Mouse (Mus musculus) heart, adult 11 months (tissue): ENCODE data around the gene Sipa1l1.

Source experiments
- DNase-seq: peaks from one replicate; pipeline ENCODE4 v3.0.0; 2022

Sipa1l1 gene

DNA sequence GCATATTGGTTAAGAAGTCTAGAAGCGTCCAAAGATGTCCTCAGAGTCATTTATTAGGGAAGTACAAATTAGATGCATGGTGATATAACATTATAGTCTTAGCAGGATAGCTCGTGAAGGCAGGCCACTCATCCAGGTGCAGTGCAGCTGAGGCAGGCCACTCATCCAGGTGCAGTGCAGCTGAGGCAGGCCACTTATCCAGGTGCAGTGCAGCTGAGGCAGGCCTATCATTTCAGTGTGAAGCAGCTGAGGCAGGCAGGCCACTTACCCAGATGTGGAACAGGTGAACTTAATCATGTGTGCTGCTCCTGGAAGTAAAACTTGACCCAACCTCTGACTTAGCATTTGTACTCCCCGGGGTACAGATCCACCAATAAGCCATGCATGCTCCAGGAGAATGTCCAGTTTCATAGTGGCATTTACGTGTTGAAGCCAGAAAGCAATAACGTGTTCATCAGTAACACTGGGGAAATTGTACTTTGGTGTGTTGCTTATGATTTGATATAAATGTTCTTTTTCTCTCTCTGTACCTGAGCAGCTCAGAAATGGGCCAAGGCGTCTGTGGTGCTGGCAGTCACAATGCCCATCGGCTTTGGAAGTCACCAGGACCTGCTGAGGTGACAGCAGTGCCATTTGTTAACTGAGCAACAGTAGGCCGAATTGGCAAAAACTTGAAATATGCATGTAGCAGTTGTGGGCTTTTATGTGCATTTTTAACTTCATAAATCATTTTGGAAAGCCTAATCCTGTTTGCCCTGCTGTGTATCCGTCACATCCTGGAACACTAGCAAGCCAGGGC, 129.7 kb downstream of the Sipa1l1 start:
- DNase-seq: peak; percentile 70

DNA sequence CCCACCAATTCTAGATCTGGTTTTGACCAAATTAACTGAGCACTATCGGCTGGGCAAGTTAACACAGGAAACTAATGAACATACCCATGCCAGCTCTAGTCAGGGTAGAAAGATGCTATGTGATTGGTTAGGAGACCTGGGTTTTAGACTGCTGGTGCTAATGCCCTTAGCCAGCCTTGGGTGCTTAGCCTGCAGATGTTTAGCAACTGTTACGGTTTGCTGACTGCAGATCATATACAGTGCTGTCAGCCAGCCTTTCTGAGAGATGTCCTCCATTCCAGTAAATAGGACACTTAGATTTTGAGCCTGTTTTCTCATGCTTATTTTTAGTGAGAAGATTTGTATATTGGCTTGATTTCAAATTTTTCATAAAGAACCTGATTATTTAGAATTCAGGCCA, 135.0 kb downstream of the Sipa1l1 start:
- peak; percentile 74 for DNase-seq

DNA sequence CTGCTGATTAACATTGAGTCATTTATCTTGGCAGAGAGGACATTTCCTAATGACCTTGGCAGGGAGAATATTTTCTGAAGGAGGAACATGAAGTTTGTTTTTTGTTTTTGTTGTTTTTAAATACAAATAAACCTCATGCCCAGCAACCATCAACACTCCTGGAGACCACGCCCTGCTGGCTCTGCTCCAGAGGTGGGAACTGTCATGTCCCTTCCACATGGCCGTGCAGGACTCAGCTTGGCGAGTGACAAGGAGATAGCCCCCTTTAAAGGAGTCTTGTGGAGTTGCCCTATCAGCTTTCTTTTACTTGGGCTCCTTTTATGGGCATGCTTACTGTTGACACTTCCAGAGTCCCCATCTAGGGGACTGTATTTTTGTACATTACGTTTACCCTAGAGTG, 136.9 kb downstream of the Sipa1l1 start:
- peak; percentile 79 for DNase-seq

DNA sequence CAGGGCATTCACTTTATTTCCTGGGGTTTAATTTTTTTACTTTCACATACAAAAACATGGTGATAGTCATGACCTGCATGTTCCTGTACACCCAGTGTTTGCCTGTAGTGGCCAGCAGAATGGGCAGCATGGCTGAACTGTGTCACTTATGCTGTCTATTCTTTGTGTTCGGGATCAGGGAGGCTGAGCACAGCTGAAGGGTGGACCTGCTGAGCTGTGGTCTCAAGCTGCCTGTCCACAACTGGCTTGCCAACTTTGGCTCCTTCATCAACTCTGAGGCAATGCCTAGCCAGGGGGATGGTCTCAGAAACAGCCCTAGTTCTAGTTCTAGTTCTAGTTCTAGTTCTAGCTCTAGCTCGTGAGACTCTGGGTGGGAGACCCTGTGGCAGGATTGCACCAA, 142.5 kb downstream of the Sipa1l1 start:
- no peak for DNase-seq

DNA sequence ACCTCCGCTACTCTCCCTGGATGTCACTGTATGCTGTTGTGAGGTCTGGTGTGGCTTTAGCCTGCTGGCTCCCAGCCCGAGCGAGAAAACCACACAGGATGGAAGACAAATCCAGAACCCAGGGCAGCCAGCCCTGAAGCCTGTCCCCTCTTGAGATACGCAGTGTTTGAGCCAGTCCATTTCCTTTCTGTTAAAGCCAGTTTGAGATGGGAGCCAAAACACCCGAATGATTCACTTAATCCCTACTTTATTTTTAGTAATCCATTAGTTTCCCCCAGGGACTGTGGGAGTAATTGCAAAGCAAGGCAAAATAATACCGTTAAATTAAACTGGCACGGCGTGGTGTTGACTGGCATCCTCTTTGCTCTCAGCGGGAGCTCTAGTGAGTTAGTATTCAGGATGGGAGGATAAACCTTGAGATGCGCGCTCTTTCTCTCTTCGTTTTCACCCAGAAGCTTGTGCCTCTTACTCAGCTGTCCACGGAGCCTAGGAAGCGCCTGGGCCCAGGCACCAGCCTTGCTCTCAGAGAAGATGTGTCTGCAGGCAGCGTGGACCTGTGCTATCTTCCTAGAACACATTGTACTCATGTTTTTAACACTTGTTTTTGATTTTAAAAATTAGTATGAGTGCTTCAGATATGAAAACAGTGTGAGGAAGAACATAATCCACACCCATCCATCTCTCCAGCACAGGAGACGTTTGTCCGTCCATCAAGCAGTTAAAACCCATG, 143.1 kb downstream of the Sipa1l1 start:
- peak; percentile 98 for DNase-seq

DNA sequence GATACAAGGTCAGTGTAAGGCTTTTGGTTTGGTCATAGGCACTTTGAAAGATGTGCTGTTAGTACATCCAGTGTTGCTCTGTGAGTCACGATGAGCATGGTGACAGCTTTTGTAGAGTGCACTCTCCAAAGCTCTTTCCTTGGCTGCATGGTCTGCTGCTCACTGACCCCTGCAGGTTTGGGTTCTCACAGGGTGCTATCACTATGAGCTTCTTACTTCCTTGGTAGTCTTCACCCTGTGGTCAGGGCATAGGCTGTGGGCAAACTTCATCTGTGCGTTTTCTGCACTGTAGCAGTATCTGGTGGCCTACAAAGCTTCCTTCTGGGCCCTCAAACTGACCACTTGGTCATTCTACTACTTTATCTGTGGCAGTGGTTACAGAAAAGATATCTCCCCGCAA, 144.0 kb downstream of the Sipa1l1 start:
- DNase-seq: peak; percentile 61

DNA sequence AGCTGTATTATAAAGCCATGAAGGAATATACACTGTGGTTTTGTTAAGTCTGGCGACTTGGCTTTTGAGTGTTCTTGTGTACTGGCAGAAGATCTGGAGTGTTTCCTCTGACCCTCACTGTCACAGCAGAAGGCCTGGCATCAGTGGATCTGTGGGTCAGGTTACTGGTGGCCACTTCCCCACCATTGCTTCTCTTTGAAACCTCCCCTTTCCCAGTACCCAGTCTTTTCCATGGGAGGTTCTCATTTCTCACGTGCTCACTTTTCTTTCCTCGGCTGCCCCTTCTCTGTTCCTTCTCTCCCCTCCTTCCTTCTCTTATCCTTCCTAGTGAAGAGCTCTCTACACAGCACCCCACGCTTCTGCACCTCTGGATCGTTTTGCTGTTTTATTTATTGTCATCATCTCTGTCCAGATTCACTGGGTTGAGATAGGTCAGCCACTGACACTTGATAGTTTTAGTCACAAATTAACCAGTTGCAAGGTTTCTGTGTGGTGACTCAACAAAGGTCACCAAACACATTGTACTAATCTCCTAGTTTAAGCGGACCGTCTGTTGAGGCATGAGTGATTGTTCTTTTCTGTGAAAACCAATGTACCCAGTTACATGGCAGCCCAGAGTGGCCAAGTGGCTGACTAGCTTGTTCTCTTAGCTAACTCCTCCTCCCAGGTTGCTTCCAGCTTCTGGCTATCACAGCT, 150.5 kb downstream of the Sipa1l1 start:
- peak; percentile 67 for DNase-seq

DNA sequence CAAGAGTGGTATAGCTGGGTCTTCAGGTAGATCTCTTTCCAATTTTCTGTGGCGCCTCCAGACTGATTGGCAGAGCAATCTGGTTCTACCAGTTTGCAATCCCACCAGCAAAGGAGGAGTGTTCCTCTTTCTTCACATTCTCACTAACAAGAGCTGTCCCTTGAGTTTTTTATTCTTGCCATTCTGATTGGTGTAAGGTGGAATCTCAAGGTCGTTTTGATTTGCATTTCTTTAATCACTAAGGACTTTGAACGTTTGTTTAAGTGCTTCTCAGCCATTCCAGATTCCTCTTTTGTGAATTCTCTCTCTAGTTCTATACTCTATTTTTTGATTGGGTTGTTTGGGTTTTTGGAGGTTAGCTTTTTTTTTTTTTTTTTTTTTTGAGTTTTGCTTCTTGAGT, 151.1 kb downstream of the Sipa1l1 start:
- DNase-seq: no peak

DNA sequence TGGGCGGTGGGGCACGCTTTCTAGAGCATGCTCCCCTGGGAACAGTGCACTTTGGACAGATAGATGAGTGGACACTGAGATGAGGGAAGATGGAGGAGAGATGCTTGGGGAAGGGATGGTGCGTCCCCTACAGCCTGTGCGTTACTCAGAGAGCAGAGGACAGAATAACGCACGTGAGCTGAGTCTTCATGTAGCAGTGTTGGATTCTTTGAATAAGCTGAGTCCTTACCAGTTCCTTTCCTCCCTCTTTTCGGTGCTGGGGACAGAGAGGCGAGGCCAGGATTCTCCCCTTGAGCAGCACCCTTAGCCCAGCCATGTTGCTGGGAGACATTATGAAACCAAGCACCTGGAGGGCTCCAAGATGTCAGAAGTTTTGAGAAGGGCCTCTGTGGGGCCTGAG, 152.3 kb downstream of the Sipa1l1 start:
- DNase-seq: peak; percentile 69

DNA sequence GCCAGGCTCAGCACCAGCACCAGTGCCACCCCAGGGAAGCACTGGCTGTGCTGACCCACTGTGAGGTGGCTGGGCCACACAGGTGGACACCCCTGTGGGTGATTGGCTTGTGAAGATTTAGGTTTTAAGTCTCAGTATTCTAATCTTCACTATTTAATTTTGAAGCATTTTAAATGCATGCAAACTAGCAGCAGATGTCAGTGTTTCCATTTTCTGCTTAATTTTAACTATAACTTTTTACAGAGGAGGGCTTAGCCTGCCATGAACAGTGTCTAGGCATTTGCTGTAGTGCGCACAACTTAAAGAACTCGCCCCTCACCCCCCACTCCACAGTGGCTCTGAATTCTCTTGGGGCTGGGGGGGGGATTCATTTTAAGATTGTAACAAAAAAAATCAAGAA, 152.7 kb downstream of the Sipa1l1 start:
- peak; percentile 15 for DNase-seq

DNA sequence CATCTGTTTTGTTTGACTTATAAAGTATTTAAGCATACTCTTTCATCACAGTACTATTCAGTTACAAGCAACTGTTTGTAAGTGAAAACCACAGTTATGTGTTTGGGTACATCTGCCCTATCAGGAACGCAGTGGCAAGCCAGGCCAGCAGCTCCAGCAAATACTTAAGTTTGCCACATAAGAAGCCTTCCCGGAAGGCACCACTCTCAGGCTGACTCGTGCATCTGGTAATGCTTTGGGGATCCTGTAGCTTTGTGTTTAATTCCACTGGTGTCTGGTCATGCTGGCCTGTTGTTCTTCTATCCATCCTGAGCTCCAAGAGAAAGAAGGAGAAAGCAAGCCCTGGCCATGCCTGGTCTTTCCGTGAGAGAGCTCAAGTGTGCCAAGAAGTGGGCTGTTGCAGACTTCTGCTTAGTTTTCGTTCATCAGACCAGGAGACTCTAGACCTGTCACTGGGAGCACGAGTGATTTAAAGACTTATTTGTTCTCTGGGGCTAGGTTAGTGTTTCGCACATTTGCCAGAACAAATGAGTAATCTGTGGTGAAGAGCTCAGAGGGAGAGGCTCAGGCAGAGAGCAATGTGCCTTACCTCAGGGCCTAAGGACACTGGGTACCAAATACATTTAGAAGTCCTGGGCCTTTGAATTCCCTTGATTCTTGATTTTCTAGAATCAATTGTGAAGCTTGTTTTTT, 153.8 kb downstream of the Sipa1l1 start:
- peak; percentile 62 for DNase-seq

DNA sequence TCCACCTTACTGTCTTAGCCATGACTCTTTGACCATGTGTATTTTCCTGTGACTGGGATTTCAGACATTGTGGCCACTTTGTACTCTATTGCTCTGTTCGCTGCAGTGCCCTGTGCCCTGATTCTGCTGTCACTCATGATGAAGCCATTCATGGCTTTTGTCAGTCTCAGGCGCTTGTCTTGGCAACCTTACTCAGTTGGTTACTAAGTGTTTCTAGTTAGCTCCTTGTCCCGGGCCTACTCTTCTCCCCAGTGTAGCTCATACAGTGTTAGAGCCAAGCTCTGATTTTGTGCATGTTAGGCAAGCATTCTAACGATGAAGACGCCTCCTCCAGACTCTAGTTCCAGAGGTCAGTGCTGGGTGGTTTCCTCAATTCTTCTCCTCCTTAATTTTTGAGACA, 155.5 kb downstream of the Sipa1l1 start:
- DNase-seq: peak; percentile 72

DNA sequence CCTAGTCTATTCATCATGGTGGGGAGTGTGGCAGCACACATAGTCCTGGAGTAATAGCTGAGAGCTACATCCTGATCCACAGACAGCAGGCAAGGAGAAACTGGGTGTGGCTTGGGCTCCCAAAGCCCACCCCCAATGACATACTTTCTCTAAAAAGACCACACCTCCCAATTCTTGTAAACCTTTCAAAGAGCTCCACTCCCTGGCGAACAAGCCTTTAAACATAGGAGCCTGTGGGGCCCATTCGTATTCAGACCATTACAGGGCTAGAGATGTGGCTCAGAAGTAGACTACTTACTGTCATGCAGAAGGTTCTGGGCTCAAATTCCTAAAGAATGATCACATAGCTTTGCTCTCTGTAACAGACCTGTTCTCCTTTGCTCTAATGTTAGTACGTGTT, 156.4 kb downstream of the Sipa1l1 start:
- peak; percentile 36 for DNase-seq

DNA sequence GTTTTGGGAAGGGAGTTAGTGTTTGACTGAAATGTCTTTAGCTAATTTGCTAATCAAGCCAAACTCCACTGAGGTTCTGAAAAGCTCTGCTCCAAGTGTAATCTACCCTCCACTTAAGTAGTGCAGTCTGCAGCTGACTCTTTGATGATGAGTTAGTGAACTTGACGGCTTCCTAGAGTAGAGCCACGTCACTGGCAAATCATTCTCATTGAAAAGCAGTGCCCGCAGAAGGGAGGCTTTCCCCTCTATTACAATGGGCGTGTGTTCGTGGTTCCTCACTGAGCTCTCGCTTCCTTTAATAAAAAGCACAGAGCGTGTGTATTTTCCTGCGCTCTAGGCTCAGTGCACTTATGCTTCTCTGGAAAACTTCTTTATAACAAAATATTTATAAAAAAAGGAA, 157.3 kb downstream of the Sipa1l1 start:
- DNase-seq: peak; percentile 46

DNA sequence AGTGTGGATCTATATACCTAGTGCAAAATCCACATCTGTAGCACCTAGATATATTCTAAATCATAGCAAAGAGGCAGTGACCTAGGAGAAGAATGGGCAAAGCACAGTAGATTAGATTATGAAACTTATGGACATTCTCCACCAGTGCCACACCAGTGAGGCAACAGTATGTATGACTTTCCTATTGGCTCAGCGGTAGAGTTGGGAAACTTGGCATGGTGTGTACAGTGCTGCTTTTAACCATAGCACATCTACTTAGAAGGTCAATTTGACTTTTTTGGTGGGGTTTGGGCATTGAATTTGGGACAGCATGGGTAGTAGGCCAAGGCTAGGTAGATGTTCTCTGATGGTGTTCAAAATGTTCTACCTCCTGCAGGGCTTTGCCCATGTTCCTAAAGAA, 159.0 kb downstream of the Sipa1l1 start:
- DNase-seq: no peak

DNA sequence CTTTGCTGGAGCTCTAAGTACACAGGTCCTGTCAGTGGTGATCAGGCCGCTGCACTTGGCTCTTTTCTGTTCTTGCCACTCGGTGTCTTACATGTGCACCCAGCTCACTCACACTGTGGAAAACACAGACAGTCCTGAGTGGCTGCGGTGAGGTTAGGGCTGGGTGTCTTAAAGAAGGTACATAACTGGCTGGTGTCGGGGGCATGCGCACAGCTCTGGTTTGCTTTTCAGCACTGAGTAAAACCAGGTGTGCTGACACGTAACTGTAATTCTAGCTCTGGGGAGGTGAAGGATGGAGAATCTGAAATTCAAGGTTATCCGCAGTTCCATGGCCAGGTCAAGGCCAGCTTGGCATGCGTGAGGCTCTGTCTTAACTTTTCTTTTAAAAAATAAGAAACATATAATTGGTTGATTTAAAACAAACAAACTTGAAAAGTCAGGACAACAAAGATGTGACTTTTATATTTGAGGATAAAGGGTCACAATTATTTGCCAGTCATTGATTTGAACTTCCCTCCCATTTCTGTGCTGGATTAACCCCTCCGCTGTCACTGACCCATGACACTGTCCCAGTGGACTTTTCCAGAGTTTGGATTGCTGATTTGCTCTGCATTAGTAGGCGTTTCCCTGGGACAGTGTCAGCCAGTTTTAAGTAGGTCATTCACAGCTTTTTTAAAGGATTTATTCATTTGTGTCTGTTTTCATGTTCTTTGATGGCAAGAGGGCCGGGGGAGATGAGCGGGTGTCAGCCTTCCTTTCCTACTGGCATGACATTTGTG, 163.9 kb downstream of the Sipa1l1 start:
- peak; percentile 77 for DNase-seq

DNA sequence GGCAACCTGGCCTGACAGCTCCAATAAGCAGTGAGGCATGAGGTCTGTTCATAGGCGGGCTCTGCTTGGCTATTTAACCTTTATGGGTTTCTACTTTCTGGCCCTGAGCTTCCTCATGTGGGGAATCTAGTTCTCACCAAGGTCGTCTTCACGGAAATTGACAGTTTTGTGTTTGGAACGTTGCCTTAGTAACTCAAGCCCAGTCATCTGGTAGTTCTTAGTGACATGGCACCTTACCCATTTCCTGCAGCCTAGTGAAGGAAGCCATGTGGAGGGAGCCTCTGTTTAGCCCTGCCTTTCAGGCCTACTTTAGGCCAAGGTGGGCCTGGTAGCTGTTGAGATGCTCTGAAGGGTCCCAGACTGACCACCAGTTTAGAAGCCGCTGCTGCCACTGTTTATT, 164.9 kb downstream of the Sipa1l1 start:
- DNase-seq: peak; percentile 63

DNA sequence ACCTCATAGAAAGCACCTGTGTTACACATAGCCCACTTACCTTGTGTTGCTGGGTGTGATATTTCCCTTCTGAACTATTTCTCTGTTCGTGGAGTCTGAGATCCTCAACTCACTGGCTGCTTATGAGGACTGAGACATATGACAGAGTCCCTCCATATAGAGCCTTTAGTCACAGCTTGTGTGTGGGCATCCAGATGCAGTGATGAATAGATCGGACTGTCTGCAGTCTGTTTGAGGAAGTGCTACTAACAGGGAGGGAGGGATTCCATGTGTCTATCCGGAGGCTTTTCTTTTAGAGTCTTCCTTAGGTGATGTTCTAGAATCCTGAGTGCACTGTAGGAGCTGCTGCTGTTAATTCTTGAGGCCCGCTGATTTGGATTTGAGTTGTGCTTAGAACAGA, 165.4 kb downstream of the Sipa1l1 start:
- DNase-seq: peak; percentile 51

DNA sequence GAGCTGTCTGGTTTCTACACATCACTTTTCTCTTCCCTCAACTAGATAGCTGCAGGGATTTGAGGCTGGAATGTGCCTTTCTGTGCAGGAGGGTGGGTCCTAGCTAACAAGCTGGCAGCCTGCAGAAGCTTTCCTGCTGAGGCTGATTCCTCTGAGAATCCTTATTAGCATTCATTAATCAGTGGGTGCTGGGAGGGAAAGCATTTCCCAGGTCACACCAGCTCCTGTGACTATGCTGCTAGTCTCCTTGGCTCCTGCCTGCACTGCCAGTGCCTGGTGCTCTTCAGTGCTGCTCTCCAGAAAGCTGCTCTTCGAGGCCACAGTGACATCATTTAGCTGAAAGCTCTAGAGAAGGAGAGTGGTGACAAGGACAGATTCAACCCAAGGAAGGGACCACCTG, 166.0 kb downstream of the Sipa1l1 start:
- peak; percentile 77 for DNase-seq

DNA sequence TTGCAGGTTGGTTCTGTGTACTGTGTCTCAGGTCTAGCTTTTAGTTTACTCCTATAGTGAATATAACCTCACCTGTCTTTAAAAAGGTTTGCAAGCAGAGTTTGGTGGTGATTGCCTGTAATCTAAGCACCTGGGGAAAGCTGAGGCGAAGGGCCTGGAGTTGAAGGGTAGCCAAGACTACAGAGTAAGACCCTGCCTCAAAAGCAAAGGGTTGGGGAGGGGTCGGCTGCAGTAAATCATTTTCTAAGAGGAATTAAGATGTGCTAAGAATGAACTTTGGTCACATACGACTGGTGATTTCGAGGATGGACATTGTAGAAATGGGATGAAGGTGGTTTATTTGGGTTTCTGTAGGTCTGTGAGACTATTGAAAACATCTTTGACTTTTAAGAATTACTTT, 169.4 kb downstream of the Sipa1l1 start:
- DNase-seq: peak; percentile 56

DNA sequence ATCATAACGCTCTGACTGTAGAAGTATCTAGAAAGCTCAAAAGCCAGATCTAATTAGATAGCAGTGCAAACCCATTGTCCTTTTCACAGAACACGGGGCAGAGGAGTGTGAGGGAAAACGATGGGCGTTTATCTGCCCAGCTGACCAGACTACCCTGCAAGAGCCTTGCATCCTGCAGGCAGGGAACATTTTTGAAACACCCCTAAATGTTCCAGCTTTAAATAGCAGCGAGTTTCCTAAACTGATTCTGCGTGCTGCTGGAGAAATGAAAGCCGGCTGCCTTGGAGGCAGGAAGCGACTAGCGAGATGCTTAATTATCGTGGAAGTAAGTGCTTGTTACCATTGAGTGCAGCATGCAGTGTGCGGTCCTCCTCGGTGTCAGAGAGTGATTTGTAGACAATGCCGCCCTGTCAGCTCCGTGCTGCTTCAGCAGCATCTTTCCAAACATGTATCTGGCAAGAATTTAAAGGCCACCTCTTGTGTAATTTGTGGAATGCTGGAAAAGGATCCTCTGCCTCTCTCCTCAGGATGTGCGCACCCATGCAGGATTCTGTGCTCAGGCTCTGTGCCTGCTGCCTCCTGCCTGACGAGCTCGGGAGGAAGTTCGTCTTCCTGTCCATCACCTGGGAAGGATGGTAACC, 170.2 kb downstream of the Sipa1l1 start:
- DNase-seq: peak; percentile 94
